Mouse (Mus musculus): ENCODE data around the gene Zkscan14.
"Not testable (repeated sequence)": the region's sequence is repeated elsewhere in the genome, so short reads cannot be mapped to it uniquely, and the experiment has no call there.

Zkscan14 gene

GRCm38 (mm10) chr5:145201321-145201991, at the start of gene Zkscan14:
Gene Zkscan14, minus strand, starts transcription at chr5:145201868.
- peak; percentile 65 to 71 for DNase-seq

- DNase-seq: no peak
These were observed 47.9 kb upstream of the Zkscan14 start for GRCm38 (mm10) chr5:145249520-145249919.

GRCm38 (mm10) chr5:145234636-145235035, 33.0 kb upstream of the Zkscan14 start:
- DNase-seq: peak; percentile 21 to 27

- DNase-seq: no peak
These were observed 30.3 kb upstream of the Zkscan14 start for GRCm38 (mm10) chr5:145231893-145232411.

GRCm38 (mm10) chr5:145231367-145231871, 29.8 kb upstream of the Zkscan14 start, which contains the start of gene Zfp655:
Gene Zfp655, plus strand, starts transcription at chr5:145231715.
- peak; percentile 95 to 97 for DNase-seq

GRCm38 (mm10) chr5:145230641-145231040, 29.0 kb upstream of the Zkscan14 start:
- no peak for DNase-seq

- not testable (repeated sequence) for DNase-seq
These were observed 27.6 kb upstream of the Zkscan14 start for GRCm38 (mm10) chr5:145229283-145229682.

GRCm38 (mm10) chr5:145226453-145226852, 24.8 kb upstream of the Zkscan14 start:
- DNase-seq: no peak

- no peak for DNase-seq
These were observed 21.7 kb upstream of the Zkscan14 start for GRCm38 (mm10) chr5:145223395-145223794.

GRCm38 (mm10) chr5:145222840-145223239, 21.2 kb upstream of the Zkscan14 start:
- DNase-seq: no peak

- no peak for DNase-seq
These were observed 18.3 kb upstream of the Zkscan14 start for GRCm38 (mm10) chr5:145219981-145220380.

- DNase-seq: no peak
These were observed 17.0 kb upstream of the Zkscan14 start for GRCm38 (mm10) chr5:145218671-145219070.

- no peak for DNase-seq
These were observed 16.5 kb upstream of the Zkscan14 start for GRCm38 (mm10) chr5:145218206-145218605.

GRCm38 (mm10) chr5:145217746-145218145, 16.1 kb upstream of the Zkscan14 start:
- DNase-seq: no peak

GRCm38 (mm10) chr5:145214679-145215078, 13.0 kb upstream of the Zkscan14 start:
- no peak for DNase-seq

GRCm38 (mm10) chr5:145213505-145213904, 11.8 kb upstream of the Zkscan14 start:
- no peak for DNase-seq

GRCm38 (mm10) chr5:145212216-145212615, 10.5 kb upstream of the Zkscan14 start:
- no peak for DNase-seq

- DNase-seq: no peak
These were observed 9.7 kb upstream of the Zkscan14 start for GRCm38 (mm10) chr5:145211340-145211739.

- not testable (repeated sequence) for DNase-seq
These were observed 6.7 kb upstream of the Zkscan14 start for GRCm38 (mm10) chr5:145208391-145208790.

- no peak for DNase-seq
These were observed 6.3 kb upstream of the Zkscan14 start for GRCm38 (mm10) chr5:145207954-145208353.

- DNase-seq: no peak
These were observed 5.7 kb upstream of the Zkscan14 start for GRCm38 (mm10) chr5:145207385-145207784.

- DNase-seq: no peak
These were observed 3.4 kb upstream of the Zkscan14 start for GRCm38 (mm10) chr5:145205041-145205440.

GRCm38 (mm10) chr5:145203936-145204691, 2.4 kb upstream of the Zkscan14 start, which contains the start of gene Zkscan5:
Gene Zkscan5, plus strand, starts transcription at chr5:145204562.
- peak; percentile 95 to 97 for DNase-seq
